Mouse (Mus musculus) fibroblast of lung, adult 2 months (primary cell): ENCODE measurements around the gene Vmn1r3.
"Not testable (repeated sequence)": the region's sequence is repeated elsewhere in the genome, so short reads cannot be mapped to it uniquely, and the experiment has no call there.

Experiments used
- DNase-seq: peaks from one replicate; pipeline ENCODE4 v3.0.0-alpha.2; 2011; ENCODE audit warnings: low read depth

The Vmn1r3 gene

GRCm38 (mm10) chr4:3185258-3185657 is at the start of gene Vmn1r3:
Vmn1r3 (minus strand) TSS chr4:3185358.
- DNase-seq: not testable (repeated sequence)

GRCm38 (mm10) chr4:3232053-3232452 is 46.9 kb upstream of the Vmn1r3 start:
- no peak for DNase-seq

- no peak for DNase-seq
These were observed 45.9 kb upstream of the Vmn1r3 start for GRCm38 (mm10) chr4:3230908-3231684.

- no peak for DNase-seq
These were observed 44.4 kb upstream of the Vmn1r3 start for GRCm38 (mm10) chr4:3229532-3229931.

- no peak for DNase-seq
These were observed 43.3 kb upstream of the Vmn1r3 start for GRCm38 (mm10) chr4:3228476-3228875.

GRCm38 (mm10) chr4:3227751-3228150 is 42.6 kb upstream of the Vmn1r3 start:
- DNase-seq: no peak

GRCm38 (mm10) chr4:3226488-3226887 is 41.3 kb upstream of the Vmn1r3 start:
- DNase-seq: no peak

GRCm38 (mm10) chr4:3225416-3225815 is 40.3 kb upstream of the Vmn1r3 start:
- DNase-seq: not testable (repeated sequence)

- not testable (repeated sequence) for DNase-seq
These were observed 39.7 kb upstream of the Vmn1r3 start for GRCm38 (mm10) chr4:3224848-3225247.

- DNase-seq: not testable (repeated sequence)
These were observed 38.5 kb upstream of the Vmn1r3 start for GRCm38 (mm10) chr4:3223483-3224209.

- not testable (repeated sequence) for DNase-seq
These were observed 31.2 kb upstream of the Vmn1r3 start for GRCm38 (mm10) chr4:3216382-3216781.

- not testable (repeated sequence) for DNase-seq
These were observed 28.2 kb upstream of the Vmn1r3 start for GRCm38 (mm10) chr4:3213349-3213748.

GRCm38 (mm10) chr4:3209643-3210217 is 24.6 kb upstream of the Vmn1r3 start:
- DNase-seq: not testable (repeated sequence)

- DNase-seq: not testable (repeated sequence)
These were observed 8.2 kb downstream of the Vmn1r3 start for GRCm38 (mm10) chr4:3176746-3177490.

GRCm38 (mm10) chr4:3176195-3176594 is 9.0 kb downstream of the Vmn1r3 start:
- not testable (repeated sequence) for DNase-seq

GRCm38 (mm10) chr4:3175756-3176155 is 9.4 kb downstream of the Vmn1r3 start:
- DNase-seq: not testable (repeated sequence)

- DNase-seq: not testable (repeated sequence)
These were observed 10.6 kb downstream of the Vmn1r3 start for GRCm38 (mm10) chr4:3174586-3174985.

GRCm38 (mm10) chr4:3167020-3167419 is 18.1 kb downstream of the Vmn1r3 start, which contains the start of gene Vmn1r2:
Vmn1r2 (plus strand) TSS chr4:3167320.
- DNase-seq: not testable (repeated sequence)

GRCm38 (mm10) chr4:3165046-3165445 is 20.1 kb downstream of the Vmn1r3 start:
- no peak for DNase-seq

GRCm38 (mm10) chr4:3164429-3164828 is 20.7 kb downstream of the Vmn1r3 start:
- DNase-seq: not testable (repeated sequence)

- DNase-seq: peak; percentile 2
These were observed 31.8 kb downstream of the Vmn1r3 start for GRCm38 (mm10) chr4:3153320-3153719.

- DNase-seq: not testable (repeated sequence)
These were observed 37.2 kb downstream of the Vmn1r3 start for GRCm38 (mm10) chr4:3147926-3148325.
